Mouse (Mus musculus): ENCODE results near the gene Dip2b.

- TF ChIP-seq CTCF (IDR thresholded peaks at IDR 0.05; ENCODE audit: control insufficient read depth, insufficient read depth, insufficient replicate concordance, low read depth, low read length) (no peak), POLR2A (IDR thresholded peaks at IDR 0.05; ENCODE audit: control insufficient read depth, low read depth, low read length) (no peak)
Measured at GRCm38 (mm10) chr15:100168191-100168606, 129.7 kb downstream of the Dip2b start.
